Mouse (Mus musculus): Measurements from ENCODE around the gene Glmn. TPM values are rescaled to one million over a fixed set of nuclear protein-coding genes. Genes with fewer than 3 reads are reported as not detected.

The Glmn gene
- total RNA-seq, 4 experiments from 2014 or later: 8.0 to 16.3 (median 11.5) TPM

DNA sequence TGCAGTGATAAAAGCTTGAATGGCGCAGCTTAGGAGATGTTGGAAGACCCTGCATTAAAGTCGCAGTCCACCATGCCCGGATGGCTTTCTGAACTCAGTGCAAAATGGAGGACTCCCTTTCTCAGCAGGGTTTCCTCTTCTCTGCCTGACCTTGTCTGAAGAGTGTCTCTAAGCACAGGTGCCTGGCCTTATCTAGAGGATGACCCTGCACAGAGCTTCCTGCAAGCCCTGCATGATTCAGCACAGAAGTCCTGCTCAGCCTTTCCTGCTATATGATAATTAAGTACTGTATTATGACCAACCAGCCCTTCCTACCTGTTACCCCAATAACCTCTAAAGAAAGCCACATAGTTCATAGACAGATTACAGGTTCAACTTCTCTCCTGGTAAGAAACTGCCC lies 82.2 kb downstream of the Glmn start:
- no peak for DNase-seq

DNA sequence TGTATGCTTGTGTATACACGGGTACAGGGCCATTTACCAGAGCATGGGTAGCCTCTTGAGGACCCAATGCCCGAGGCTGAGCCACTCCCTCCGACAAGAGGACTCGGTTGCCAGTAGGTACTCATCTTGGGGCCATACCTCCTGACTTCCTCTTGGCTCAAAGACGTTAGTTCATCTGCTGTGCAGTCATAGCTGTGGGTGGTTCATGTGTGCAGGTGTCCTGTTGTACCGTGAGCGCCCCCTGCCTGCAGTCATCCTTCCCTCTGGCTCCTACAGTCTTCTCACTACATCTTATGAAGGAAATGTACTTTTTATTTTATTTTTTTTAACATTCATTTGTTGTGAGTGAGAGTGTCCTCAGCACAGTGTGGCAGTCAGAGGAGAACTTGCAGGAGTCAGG lies 84.1 kb downstream of the Glmn start:
- peak; percentile 12 for DNase-seq

DNA sequence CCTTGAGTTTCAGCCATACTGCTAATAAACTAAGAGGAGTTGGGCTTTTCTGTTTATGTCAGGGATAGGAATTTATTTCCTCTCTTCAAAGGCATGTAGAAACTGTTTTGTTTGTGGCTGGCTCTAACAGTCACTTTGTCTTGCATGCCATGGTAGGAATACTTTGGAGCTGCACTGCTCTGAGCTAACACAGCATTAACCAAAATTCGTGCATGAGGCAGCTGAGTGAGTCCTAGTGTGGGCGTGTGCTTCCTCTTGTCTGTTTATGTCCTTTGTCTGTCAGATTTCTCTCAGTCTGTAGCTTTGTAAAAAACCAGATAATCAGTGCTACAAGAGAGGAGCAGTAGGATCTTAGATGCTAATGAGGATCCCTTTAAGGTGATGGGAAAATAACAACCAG lies 86.4 kb downstream of the Glmn start:
- DNase-seq: no peak

DNA sequence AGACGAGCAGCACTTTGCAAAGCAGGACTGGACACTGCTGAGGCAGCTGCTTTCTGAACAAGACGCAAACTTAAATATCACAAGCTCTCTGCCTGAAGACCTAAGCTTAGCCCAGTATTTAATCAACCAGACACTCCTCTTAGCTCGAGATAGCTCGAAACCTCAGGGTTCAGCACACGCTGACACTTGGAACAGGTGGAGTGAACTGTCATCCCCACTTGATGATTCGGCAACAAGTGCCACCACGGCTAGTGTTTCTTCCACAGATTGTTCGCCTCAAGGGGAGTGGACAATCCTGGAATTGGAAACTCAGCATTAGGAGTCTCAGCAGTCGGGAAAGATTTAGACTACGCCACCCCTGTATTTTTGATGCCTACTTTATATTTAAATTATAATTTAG lies 87.2 kb downstream of the Glmn start:
- DNase-seq: no peak

DNA sequence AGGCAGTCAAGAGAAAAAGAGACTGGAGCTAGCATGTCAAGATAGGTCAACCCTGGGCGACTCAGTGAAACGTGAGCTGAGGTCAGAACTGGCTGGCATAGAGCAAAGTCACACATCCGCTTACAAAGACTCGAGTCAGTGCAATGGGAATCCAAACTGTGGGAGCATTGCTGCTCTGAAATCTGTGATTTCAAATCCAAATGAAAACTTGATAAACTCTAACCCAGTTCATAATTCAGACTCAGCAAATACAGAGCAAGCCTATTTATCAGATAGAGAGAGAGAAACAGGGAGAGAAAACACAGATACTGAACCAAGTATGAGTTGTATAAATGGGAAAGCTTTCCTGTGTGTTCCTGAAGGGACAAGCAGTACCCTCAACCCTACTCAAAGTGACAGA lies 90.4 kb downstream of the Glmn start, which contains the start of gene Gm42669:
Gene Gm42669, plus strand, starts transcription at position 301 of the 400 bp plus-strand sequence.
- no peak for DNase-seq

DNA sequence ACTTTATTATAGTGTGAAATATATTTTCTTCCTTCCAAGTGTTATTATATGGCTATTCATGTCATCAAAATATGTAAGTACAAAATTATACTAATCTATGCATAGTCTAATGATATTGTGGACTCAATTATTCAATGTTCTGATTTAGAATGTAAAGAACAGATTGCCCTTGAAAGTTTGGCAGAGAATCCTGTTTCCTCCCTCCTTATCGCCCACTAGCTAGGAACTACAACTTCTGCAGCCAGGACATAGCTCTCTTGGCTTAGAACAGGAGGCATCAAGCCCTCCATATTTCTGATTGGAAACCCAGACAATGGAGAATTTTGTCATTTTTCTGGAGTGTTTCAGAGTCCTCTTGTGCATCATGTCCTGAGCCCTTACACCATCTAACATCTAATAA lies 96.9 kb downstream of the Glmn start:
- no peak for DNase-seq

DNA sequence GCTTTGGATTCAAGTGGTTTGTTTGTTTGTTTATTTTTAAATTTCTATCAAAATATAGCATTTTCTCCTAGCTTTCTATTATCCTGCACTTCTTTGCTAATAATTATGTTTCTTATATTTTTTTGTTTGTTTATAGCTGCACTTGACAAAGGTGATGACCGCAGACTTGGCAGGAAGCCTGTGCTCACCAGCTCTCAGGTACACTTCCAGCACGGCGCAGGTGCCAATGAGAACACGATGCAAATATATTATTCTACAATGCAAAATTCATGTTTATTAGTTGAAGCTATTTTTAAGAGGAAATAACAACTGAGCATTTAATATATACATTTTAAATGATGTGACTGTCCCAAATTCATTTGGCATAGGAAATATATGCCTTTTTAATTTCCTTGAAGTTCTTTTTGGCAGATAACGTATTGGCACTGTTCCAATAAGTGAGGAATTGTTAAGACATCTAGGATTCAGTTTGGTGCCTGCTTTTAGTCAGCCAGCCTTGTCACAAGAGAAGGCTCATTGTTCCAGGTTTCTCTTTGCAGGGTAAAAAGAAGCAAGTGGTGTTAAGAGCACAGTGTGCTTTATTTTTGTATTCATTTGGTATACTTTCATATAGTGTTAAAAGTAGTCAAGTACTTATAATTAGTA lies 97.7 kb downstream of the Glmn start:
- DNase-seq: no peak

Other genes starting within 250 kb of the Glmn start
- gene Ephx4, start 195.2 kb downstream of the Glmn start, total RNA-seq (2022): 1 to 10 TPM; 1.4 to 3.1 (median 2.1) TPM
- gene Lpcat2b, start 166.3 kb downstream of the Glmn start, total RNA-seq (2022): not detected
- 10 to 100 TPM in 1 of 4 experiments, 1 to 10 TPM in 3; 5.1 to 11.5 (median 8.9) TPM for gene Btbd8, start 159.9 kb downstream of the Glmn start, total RNA-seq (2022)
- under 1 TPM in 2 of 4 experiments, not detected in 2; 0.12 to 0.19 TPM for gene Gm42669, start 90.3 kb downstream of the Glmn start, total RNA-seq (2022)
- gene 1700028K03Rik, start 63.2 kb downstream of the Glmn start, total RNA-seq (2022): under 1 TPM in 2 of 4 experiments, not detected in 2; 0.14 to 0.30 TPM
- 10 to 100 TPM; 17.8 to 21.2 (median 19.9) TPM for gene Rpap2, start 515 bp downstream of the Glmn start, total RNA-seq (2022)
- under 1 TPM in 2 of 4 experiments, not detected in 2; 0.09 to 0.17 TPM for gene Gfi1, start 128.1 kb upstream of the Glmn start, total RNA-seq (2022)
- gene Ube2d2b, start 232.2 kb upstream of the Glmn start, total RNA-seq (2022): not detected

Data from adrenal gland, adult 8-10 months (tissue).